Mouse (Mus musculus) heart, embryonic 12.5 days (tissue): ENCODE measurements around the gene Mcrip1. TPM values are rescaled to one million over a fixed set of nuclear protein-coding genes. Genes with fewer than 3 reads are reported as not detected.

Source experiments
- ATAC-seq: fragments of 200-750 bp; cut with Nextera tagmentation; 2 replicates; pipeline ENCODE4 v1.8.0; 2017; ENCODE audit warnings: moderate TSS enrichment, moderate library complexity; ENCODE audit not compliant: insufficient number of reproducible peaks, low FRiP score
- H3K27ac ChIP-seq: fragments of 300-500 bp; sonication (generic); 2 replicates; pipeline ENCODE4 v1.5.1; 2016; ENCODE audit warnings: mild to moderate bottlenecking, moderate library complexity; ENCODE audit not compliant: poor library complexity, severe bottlenecking
- H3K27me3 ChIP-seq: fragments of 300-500 bp; sonication (generic); replicated peaks from 2 replicates; pipeline ENCODE4 v1.6.1; 2016; ENCODE audit warnings: mild to moderate bottlenecking, moderate library complexity
- H3K36me3 ChIP-seq: fragments of 300-500 bp; sonication (generic); 2 replicates; pipeline ENCODE4 v1.6.1; 2016; ENCODE audit warnings: mild to moderate bottlenecking, moderate library complexity
- H3K4me1 ChIP-seq: fragments of 300-500 bp; sonication (generic); replicated peaks from 2 replicates; pipeline ENCODE4 v1.6.1; 2016; ENCODE audit warnings: mild to moderate bottlenecking
- H3K4me2 ChIP-seq: fragments of 300-500 bp; sonication (generic); 2 replicates; pipeline ENCODE4 v1.6.1; 2016; ENCODE audit warnings: mild to moderate bottlenecking, moderate library complexity
- H3K4me3 ChIP-seq: fragments of 300-500 bp; sonication (generic); 2 replicates; pipeline ENCODE4 v1.5.1; 2016; ENCODE audit warnings: mild to moderate bottlenecking
- H3K9ac ChIP-seq: fragments of 300-500 bp; sonication (generic); 2 replicates; pipeline ENCODE4 v1.6.1; 2016; ENCODE audit warnings: mild to moderate bottlenecking, moderate library complexity
- H3K9me3 ChIP-seq: fragments of 300-500 bp; sonication (generic); replicated peaks from 2 replicates; pipeline ENCODE4 v1.6.1; 2016; ENCODE audit warnings: mild to moderate bottlenecking, moderate library complexity
- WGBS: fragments of 180-500 bp; shearing (Covaris S2); methylation state at CpG from one replicate; pipeline ENCODE4 v1.1.7; 2016; 5-methylcytosine and 5-hydroxymethylcytosine counted together
- polyA plus RNA-seq: library from polyadenylated mRNA; unstranded; fragments of >200 nt; fragmentation: Nextera tagmentation; extraction: Ambion mirVana; gene quantifications from 2 replicates; pipeline ENCODE4 v1.2.1, GENCODE M21; 2016

Gene Mcrip1
- polyA plus RNA-seq, 1 experiment from 2014 or later: 126 TPM

GRCm38 (mm10) chr11:120555260-120555659 lies 5.7 kb upstream of the Mcrip1 start:
- no peak overlapping the region for H3K9ac ChIP-seq
- WGBS: 49% methylated on average over 2 of the region's 2 CpGs

GRCm38 (mm10) chr11:120554834-120555233 lies 5.3 kb upstream of the Mcrip1 start:
- peaks cover 12% of the 10 kb centered on the region for H3K36me3 ChIP-seq
- H3K27me3 ChIP-seq: no peaks in the 10 kb centered on the region
- no peak overlapping the region for H3K9ac ChIP-seq
- H3K4me3 ChIP-seq: no peak overlapping the region
- WGBS: 33% methylated on average over 7 of the region's 7 CpGs
- peaks cover 4% of the 10 kb centered on the region; the same call in 1 of the 2 replicates for H3K9me3 ChIP-seq
- no peak overlapping the region for H3K4me2 ChIP-seq
- H3K4me1 ChIP-seq: peaks cover 22% of the 10 kb centered on the region
- ATAC-seq: no peak
- H3K27ac ChIP-seq: peak overlapping the region; percentile 2; the same call in 1 of the 2 replicates

More at GRCm38 (mm10) chr11:120555260-120555659, 5.7 kb upstream of the Mcrip1 start:
- Histone ChIP-seq H3K4me1 (peaks cover 18% of the 10 kb centered on the region), H3K36me3 (peaks cover 17% of the 10 kb centered on the region), H3K27me3 (no peaks in the 10 kb centered on the region), H3K9me3 (peaks cover 4% of the 10 kb centered on the region; the same call in 1 of the 2 replicates), H3K4me2 (no peak overlapping the region), H3K27ac (peak overlapping the region; percentile 2; the same call in 1 of the 2 replicates), H3K4me3 (no peak overlapping the region)
- 0 out of 2 replicates have a peak, but pooled peaks have one; percentile 48 for ATAC-seq

GRCm38 (mm10) chr11:120552736-120553135 lies 3.2 kb upstream of the Mcrip1 start:
- Histone ChIP-seq H3K9me3 (peaks cover 4% of the 10 kb centered on the region; the same call in 1 of the 2 replicates), H3K36me3 (no peaks in the 10 kb centered on the region), H3K4me1 (peaks cover 34% of the 10 kb centered on the region), H3K27ac (no peak overlapping the region), H3K9ac (no peak overlapping the region), H3K27me3 (no peaks in the 10 kb centered on the region), H3K4me3 (no peak overlapping the region), H3K4me2 (no peak overlapping the region)
- WGBS: 73% methylated on average over 5 of the region's 5 CpGs
- no peak for ATAC-seq

DNA sequence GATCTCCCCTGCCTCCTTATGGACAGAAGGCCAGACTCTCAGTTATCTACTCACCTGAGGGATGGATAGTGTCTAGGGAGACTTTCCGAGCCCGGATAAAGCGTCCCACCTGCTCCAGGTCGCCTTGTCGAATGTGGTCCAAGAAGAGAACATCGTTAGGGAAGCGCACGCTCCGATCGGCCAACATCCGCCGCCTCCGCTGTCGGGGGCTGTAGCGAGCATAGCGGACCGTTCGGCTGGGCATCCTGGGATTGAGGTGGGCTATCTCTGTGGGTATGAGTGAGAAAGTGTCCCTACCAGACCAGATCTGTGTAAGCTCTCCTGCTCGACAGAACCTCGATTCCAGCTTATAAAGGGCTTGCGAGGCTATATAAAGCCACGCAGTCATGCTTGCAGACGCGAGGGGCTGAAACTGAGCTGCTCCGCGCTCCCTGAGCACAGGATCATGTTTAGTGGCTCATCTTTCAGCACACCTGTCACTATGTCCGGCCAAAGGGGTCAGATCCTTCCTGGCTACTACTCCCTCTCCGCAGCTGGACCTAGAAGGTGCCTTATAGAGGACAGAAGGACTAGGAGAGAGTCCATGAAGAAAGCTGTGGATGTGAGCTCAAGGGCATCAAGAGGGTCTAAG lies 1.4 kb upstream of the Mcrip1 start, which contains the start of gene Ppp1r27:
Gene Ppp1r27, minus strand, starts transcription at position 323 of the 631 bp plus-strand sequence.
- Histone ChIP-seq H3K9me3 (no peaks in the 10 kb centered on the region), H3K4me1 (peaks cover 40% of the 10 kb centered on the region), H3K36me3 (peaks cover 3% of the 10 kb centered on the region; the same call in 1 of the 2 replicates), H3K27me3 (no peaks in the 10 kb centered on the region), H3K9ac (peak within 1 kb of the TSS; percentile 98), H3K4me2 (peak within 1 kb of the TSS; percentile 91), H3K27ac (peak within 1 kb of the TSS; percentile 97; the same call in 1 of the 2 replicates), H3K4me3 (peak within 1 kb of the TSS; percentile 95)
- 92% methylated on average over 28 of the region's 28 CpGs for WGBS
- ATAC-seq: no peak

- peak; percentile 30; the same call in 1 of the 2 replicates for ATAC-seq
- 70% methylated on average over 11 of the region's 11 CpGs for WGBS
- peak overlapping the region; percentile 97 for H3K27ac ChIP-seq
Observed at GRCm38 (mm10) chr11:120549986-120550809, 671 bp upstream of the Mcrip1 start.

GRCm38 (mm10) chr11:120548786-120549167 lies 750 bp downstream of the Mcrip1 start:
- Histone ChIP-seq H3K27me3 (no peaks in the 10 kb centered on the region), H3K27ac (peak overlapping the region; percentile 97), H3K4me3 (peak overlapping the region; percentile 95), H3K4me2 (peak overlapping the region; percentile 91), H3K36me3 (peaks cover 20% of the 10 kb centered on the region), H3K4me1 (peaks cover 25% of the 10 kb centered on the region), H3K9me3 (no peaks in the 10 kb centered on the region), H3K9ac (peak overlapping the region; percentile 98)
- ATAC-seq: no peak
- 17% methylated on average over 7 of the region's 7 CpGs for WGBS

More at GRCm38 (mm10) chr11:120549986-120550809, 671 bp upstream of the Mcrip1 start:
- peaks cover 35% of the 10 kb centered on the region for H3K4me1 ChIP-seq
- H3K4me3 ChIP-seq: peak overlapping the region; percentile 95
- H3K27me3 ChIP-seq: no peaks in the 10 kb centered on the region
- peaks cover 6% of the 10 kb centered on the region; the same call in 1 of the 2 replicates for H3K36me3 ChIP-seq
- H3K9ac ChIP-seq: peak overlapping the region; percentile 98
- H3K9me3 ChIP-seq: no peaks in the 10 kb centered on the region
- peak overlapping the region; percentile 91 for H3K4me2 ChIP-seq

DNA sequence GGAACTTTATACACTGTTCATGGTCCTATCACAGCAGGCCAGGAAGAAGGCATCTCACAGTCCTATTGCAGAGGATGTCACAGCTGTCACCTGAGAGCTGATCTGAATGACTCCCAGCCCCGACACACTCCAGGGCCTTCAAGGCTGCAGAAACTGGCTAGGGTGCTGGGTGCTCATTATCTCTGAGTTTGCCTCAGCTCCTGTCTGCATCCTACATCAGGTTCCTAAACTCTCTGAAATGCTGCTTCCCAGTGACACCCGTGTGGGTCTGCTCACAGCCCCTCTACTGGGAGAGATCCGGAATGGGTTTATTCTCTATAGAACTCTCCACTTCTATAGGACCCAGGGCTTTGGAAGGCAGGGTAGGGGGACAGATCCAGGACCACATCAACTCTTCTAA lies 1.3 kb downstream of the Mcrip1 start:
- no peak for ATAC-seq
- Histone ChIP-seq H3K9ac (peak overlapping the region; percentile 98), H3K9me3 (no peaks in the 10 kb centered on the region), H3K4me1 (peaks cover 25% of the 10 kb centered on the region), H3K27me3 (no peaks in the 10 kb centered on the region), H3K27ac (no peak overlapping the region), H3K36me3 (peaks cover 25% of the 10 kb centered on the region), H3K4me2 (peak overlapping the region; percentile 91), H3K4me3 (peak overlapping the region; percentile 95)
- WGBS: 70% methylated on average over 3 of the region's 3 CpGs

GRCm38 (mm10) chr11:120547469-120547868 lies 2.1 kb downstream of the Mcrip1 start:
- Histone ChIP-seq H3K9me3 (no peaks in the 10 kb centered on the region), H3K9ac (no peak overlapping the region), H3K4me2 (no peak overlapping the region), H3K27ac (no peak overlapping the region), H3K4me1 (peaks cover 28% of the 10 kb centered on the region), H3K36me3 (peaks cover 33% of the 10 kb centered on the region), H3K27me3 (no peaks in the 10 kb centered on the region), H3K4me3 (no peak overlapping the region)
- WGBS: 63% methylated on average over 2 of the region's 2 CpGs
- no peak for ATAC-seq

DNA sequence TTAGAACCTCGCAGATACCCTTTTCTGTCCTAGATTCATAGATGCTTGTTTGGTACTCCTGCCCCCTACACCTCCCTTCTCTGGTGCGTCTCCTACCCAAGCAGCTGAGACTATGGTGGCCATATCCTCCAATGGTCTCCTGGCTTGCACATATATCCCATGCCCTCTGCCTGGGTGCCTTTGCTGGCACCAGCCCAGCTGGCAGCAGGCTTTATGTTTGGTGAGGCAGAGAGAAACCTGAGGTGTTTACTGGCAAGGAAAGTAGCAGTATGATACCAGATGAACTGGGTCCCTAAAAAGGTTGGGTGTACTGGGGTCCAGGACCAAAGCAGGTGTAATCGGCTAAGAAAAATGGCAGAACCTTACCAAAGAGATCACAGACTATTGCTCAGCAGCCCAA lies 3.6 kb downstream of the Mcrip1 start:
- Histone ChIP-seq H3K27me3 (no peaks in the 10 kb centered on the region), H3K4me3 (no peak overlapping the region), H3K27ac (no peak overlapping the region), H3K4me2 (no peak overlapping the region), H3K36me3 (peaks cover 40% of the 10 kb centered on the region), H3K4me1 (peaks cover 35% of the 10 kb centered on the region), H3K9me3 (no peaks in the 10 kb centered on the region), H3K9ac (no peak overlapping the region)
- WGBS: 95% methylated on average over 3 of the region's 3 CpGs
- ATAC-seq: no peak

DNA sequence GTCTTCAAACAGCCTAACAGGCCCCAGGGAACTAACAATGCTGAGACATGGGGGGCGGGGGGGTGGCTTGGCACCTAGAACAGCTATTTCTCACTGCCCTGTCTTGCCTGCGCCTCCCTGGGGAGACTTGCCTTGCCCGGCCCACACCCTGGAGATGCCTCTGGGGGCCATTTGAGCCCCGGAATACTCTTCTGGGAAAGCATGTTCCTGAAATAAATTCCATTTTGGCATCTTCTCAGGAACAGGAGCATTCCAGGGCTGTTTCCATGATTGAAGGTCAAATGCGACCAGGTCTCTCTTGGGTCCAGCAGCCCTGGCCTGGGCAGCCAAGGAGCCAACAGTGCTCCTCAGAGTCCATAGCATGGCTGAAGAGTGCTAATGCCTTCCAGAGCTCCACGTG lies 7.2 kb downstream of the Mcrip1 start:
- no peak overlapping the region for H3K4me2 ChIP-seq
- no peak overlapping the region for H3K4me3 ChIP-seq
- peaks cover 40% of the 10 kb centered on the region for H3K36me3 ChIP-seq
- no peak overlapping the region for H3K27ac ChIP-seq
- ATAC-seq: no peak
- 78% methylated on average over 6 of the region's 6 CpGs for WGBS
- H3K27me3 ChIP-seq: peaks cover 2% of the 10 kb centered on the region
- no peaks in the 10 kb centered on the region for H3K9me3 ChIP-seq
- H3K9ac ChIP-seq: no peak overlapping the region
- peaks cover 31% of the 10 kb centered on the region for H3K4me1 ChIP-seq

GRCm38 (mm10) chr11:120541907-120542306 lies 7.6 kb downstream of the Mcrip1 start:
- Histone ChIP-seq H3K4me2 (no peak overlapping the region), H3K9me3 (no peaks in the 10 kb centered on the region), H3K4me1 (peaks cover 29% of the 10 kb centered on the region), H3K27me3 (peaks cover 7% of the 10 kb centered on the region), H3K27ac (no peak overlapping the region), H3K36me3 (peaks cover 40% of the 10 kb centered on the region), H3K4me3 (no peak overlapping the region), H3K9ac (no peak overlapping the region)
- WGBS: 25% methylated on average over 4 of the region's 4 CpGs
- ATAC-seq: no peak
